Mouse (Mus musculus): ENCODE measurements around the gene Galnt6.
A peak's percentile ranks its signal among the peaks of the same experiment; 100 is the strongest.

Galnt6 gene

GRCm38 (mm10) chr15:100685849-100686248 is 43.3 kb downstream of the Galnt6 start:
- DNase-seq (ENCODE audit: low spot score in 2 of 2): no peak

GRCm38 (mm10) chr15:100685255-100685654 is 43.9 kb downstream of the Galnt6 start:
- DNase-seq (ENCODE audit: low spot score in 2 of 2): no peak

GRCm38 (mm10) chr15:100684450-100684849 is 44.7 kb downstream of the Galnt6 start:
- no peak for DNase-seq (ENCODE audit: low spot score in 2 of 2)

GRCm38 (mm10) chr15:100683041-100683440 is 46.1 kb downstream of the Galnt6 start:
- peak; percentile 80 to 85 for DNase-seq (ENCODE audit: low spot score in 2 of 2)

GRCm38 (mm10) chr15:100681770-100682169 is 47.4 kb downstream of the Galnt6 start:
- no peak for DNase-seq (ENCODE audit: low spot score in 2 of 2)

- DNase-seq (ENCODE audit: low spot score in 2 of 2): no peak
Measured at GRCm38 (mm10) chr15:100680381-100680780, 48.8 kb downstream of the Galnt6 start.

- no peak for DNase-seq (ENCODE audit: low spot score in 2 of 2)
Measured at GRCm38 (mm10) chr15:100679005-100679404, 50.2 kb downstream of the Galnt6 start.

- no peak for DNase-seq (ENCODE audit: low spot score in 2 of 2)
Measured at GRCm38 (mm10) chr15:100678581-100678980, 50.6 kb downstream of the Galnt6 start.

GRCm38 (mm10) chr15:100677675-100678074 is 51.5 kb downstream of the Galnt6 start:
- DNase-seq (ENCODE audit: low spot score in 2 of 2): no peak

GRCm38 (mm10) chr15:100676521-100676920 is 52.7 kb downstream of the Galnt6 start:
- DNase-seq (ENCODE audit: low spot score in 2 of 2): no peak

- no peak for DNase-seq (ENCODE audit: low spot score in 2 of 2)
Measured at GRCm38 (mm10) chr15:100675486-100675885, 53.7 kb downstream of the Galnt6 start.

GRCm38 (mm10) chr15:100674566-100674965 is 54.6 kb downstream of the Galnt6 start:
- DNase-seq (ENCODE audit: low spot score in 2 of 2): no peak

- no peak for DNase-seq (ENCODE audit: low spot score in 2 of 2)
Measured at GRCm38 (mm10) chr15:100673585-100674391, 55.4 kb downstream of the Galnt6 start.

GRCm38 (mm10) chr15:100670833-100671232 is 58.3 kb downstream of the Galnt6 start:
- no peak for DNase-seq (ENCODE audit: low spot score in 2 of 2)

GRCm38 (mm10) chr15:100670004-100670403 is 59.2 kb downstream of the Galnt6 start:
- DNase-seq (ENCODE audit: low spot score in 2 of 2): no peak

GRCm38 (mm10) chr15:100669337-100669736 is 59.8 kb downstream of the Galnt6 start, which contains the start of gene Bin2:
Gene Bin2 (minus strand): TSS chr15:100669553.
- DNase-seq (ENCODE audit: low spot score in 2 of 2): peak; percentile 88 to 89

- peak; percentile 63 to 80 for DNase-seq (ENCODE audit: low spot score in 2 of 2)
Measured at GRCm38 (mm10) chr15:100667871-100668545, 61.2 kb downstream of the Galnt6 start.

- DNase-seq (ENCODE audit: low spot score in 2 of 2): no peak
Measured at GRCm38 (mm10) chr15:100667420-100667819, 61.8 kb downstream of the Galnt6 start.

- no peak for DNase-seq (ENCODE audit: low spot score in 2 of 2)
Measured at GRCm38 (mm10) chr15:100666851-100667250, 62.3 kb downstream of the Galnt6 start.

- no peak for DNase-seq (ENCODE audit: low spot score in 2 of 2)
Measured at GRCm38 (mm10) chr15:100666219-100666696, 62.9 kb downstream of the Galnt6 start.

- DNase-seq (ENCODE audit: low spot score in 2 of 2): no peak
Measured at GRCm38 (mm10) chr15:100665411-100666218, 63.6 kb downstream of the Galnt6 start.

- peak; percentile 89 to 91 for DNase-seq (ENCODE audit: low spot score in 2 of 2)
Measured at GRCm38 (mm10) chr15:100664813-100665274, 64.3 kb downstream of the Galnt6 start.

Measured in natural killer cell, adult 2 months (primary cell).